Mouse (Mus musculus): ENCODE measurements around the gene Zbtb48. TPM values are rescaled to one million over a fixed set of nuclear protein-coding genes. Genes with fewer than 3 reads are reported as not detected.
A peak's percentile ranks its signal among the peaks of the same experiment; 100 is the strongest.

Gene Zbtb48
- polyA plus RNA-seq (2016; fragmentation: Nextera tagmentation; extraction: Ambion mirVana), result 20.8 and 23.4 TPM in 2 replicates

- Histone ChIP-seq H3K36me3 (peaks cover 25% of the 10 kb centered on the region), H3K27me3 (peaks cover 10% of the 10 kb centered on the region), H3K9me3 (no peaks in the 10 kb centered on the region), H3K9ac (replicated peaks) (peak within 1 kb of the TSS; percentile 70), H3K4me2 (replicated peaks) (peak within 1 kb of the TSS; percentile 97), H3K4me3 (peak within 1 kb of the TSS; percentile 65), H3K27ac (replicated peaks) (peak within 1 kb of the TSS; percentile 52; the same call in 1 of the 2 replicates), H3K4me1 (peaks cover 46% of the 10 kb centered on the region)
- under 1% methylated on average over 35 of the region's 35 CpGs for WGBS
- peak; percentile 98 for ATAC-seq (ENCODE audit: low FRiP score, low read depth)
Observed at GRCm38 (mm10) chr4:152027524-152027923, at the start of gene Zbtb48. Zbtb48 (minus strand) TSS chr4:152027671.

- H3K27ac ChIP-seq (replicated peaks), result no peak overlapping the region
- H3K36me3 ChIP-seq, result no peaks in the 10 kb centered on the region
- no peak overlapping the region for H3K4me2 ChIP-seq (replicated peaks)
- 89% methylated on average over 9 of the region's 9 CpGs for WGBS
- no peak overlapping the region for H3K9ac ChIP-seq (replicated peaks)
- no peaks in the 10 kb centered on the region for H3K27me3 ChIP-seq
- H3K9me3 ChIP-seq, result no peaks in the 10 kb centered on the region; the same call in 1 of the 2 replicates
- H3K4me3 ChIP-seq, result no peak overlapping the region
- H3K4me1 ChIP-seq, result peaks cover 6% of the 10 kb centered on the region
- ATAC-seq (ENCODE audit: low FRiP score, low read depth), result no peak
Observed at GRCm38 (mm10) chr4:152077191-152077590, 49.7 kb upstream of the Zbtb48 start.

DNA sequence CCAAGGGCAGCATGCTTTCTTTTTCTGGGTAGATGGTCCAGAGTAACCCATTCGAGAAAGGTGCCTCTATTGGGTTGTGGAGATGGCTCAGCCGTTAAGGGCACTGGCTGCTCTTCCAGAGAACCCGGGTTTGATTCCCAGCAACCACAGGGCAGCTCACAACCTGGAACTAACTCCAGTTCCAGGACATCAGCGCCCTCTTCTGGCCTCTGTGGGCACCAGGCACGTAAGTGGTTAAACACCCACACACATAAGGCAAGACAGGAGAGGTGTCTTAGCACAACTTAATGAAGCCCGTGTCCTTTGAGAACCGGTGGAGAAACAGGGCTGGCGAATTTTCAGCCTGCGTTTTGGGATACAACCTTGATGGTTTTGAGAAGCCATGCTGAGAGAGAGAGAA is 47.1 kb upstream of the Zbtb48 start:
- WGBS, result 82% methylated on average over 9 of the region's 9 CpGs
- ATAC-seq (ENCODE audit: low FRiP score, low read depth), result no peak

GRCm38 (mm10) chr4:152073715-152074114 is 46.2 kb upstream of the Zbtb48 start:
- 88% methylated on average over 6 of the region's 6 CpGs for WGBS
- Histone ChIP-seq H3K36me3 (no peaks in the 10 kb centered on the region), H3K27me3 (no peaks in the 10 kb centered on the region), H3K9ac (replicated peaks) (no peak overlapping the region), H3K27ac (replicated peaks) (no peak overlapping the region), H3K9me3 (no peaks in the 10 kb centered on the region), H3K4me2 (replicated peaks) (no peak overlapping the region), H3K4me1 (peaks cover 7% of the 10 kb centered on the region), H3K4me3 (no peak overlapping the region)
- no peak for ATAC-seq (ENCODE audit: low FRiP score, low read depth)

More for the DNA sequence above, 47.1 kb upstream of the Zbtb48 start:
- Histone ChIP-seq H3K9ac (replicated peaks) (no peak overlapping the region), H3K9me3 (no peaks in the 10 kb centered on the region), H3K4me1 (peaks cover 7% of the 10 kb centered on the region), H3K27me3 (no peaks in the 10 kb centered on the region), H3K36me3 (no peaks in the 10 kb centered on the region), H3K4me3 (no peak overlapping the region), H3K4me2 (replicated peaks) (no peak overlapping the region), H3K27ac (replicated peaks) (no peak overlapping the region)

- Histone ChIP-seq H3K4me2 (replicated peaks) (no peak overlapping the region), H3K36me3 (no peaks in the 10 kb centered on the region), H3K4me3 (no peak overlapping the region), H3K4me1 (peaks cover 7% of the 10 kb centered on the region), H3K9ac (replicated peaks) (no peak overlapping the region), H3K27ac (replicated peaks) (no peak overlapping the region), H3K9me3 (no peaks in the 10 kb centered on the region), H3K27me3 (no peaks in the 10 kb centered on the region)
- ATAC-seq (ENCODE audit: low FRiP score, low read depth), result no peak
- WGBS, result 63% methylated on average over 10 of the region's 10 CpGs
Observed at GRCm38 (mm10) chr4:152072655-152073054, 45.2 kb upstream of the Zbtb48 start.

- H3K4me3 ChIP-seq, result no peak within 1 kb of the TSS
- H3K27ac ChIP-seq (replicated peaks), result no peak within 1 kb of the TSS
- ATAC-seq (ENCODE audit: low FRiP score, low read depth), result no peak
- H3K9me3 ChIP-seq, result no peaks in the 10 kb centered on the region
- H3K4me2 ChIP-seq (replicated peaks), result no peak within 1 kb of the TSS
- H3K4me1 ChIP-seq, result peaks cover 7% of the 10 kb centered on the region
- no peak within 1 kb of the TSS for H3K9ac ChIP-seq (replicated peaks)
- no peaks in the 10 kb centered on the region for H3K27me3 ChIP-seq
- WGBS, result 67% methylated on average over 10 of the region's 10 CpGs
- H3K36me3 ChIP-seq, result no peaks in the 10 kb centered on the region
Observed at GRCm38 (mm10) chr4:152072121-152072601, 44.7 kb upstream of the Zbtb48 start, which contains the start of gene Plekhg5. Plekhg5 (plus strand) TSS chr4:152072498.

DNA sequence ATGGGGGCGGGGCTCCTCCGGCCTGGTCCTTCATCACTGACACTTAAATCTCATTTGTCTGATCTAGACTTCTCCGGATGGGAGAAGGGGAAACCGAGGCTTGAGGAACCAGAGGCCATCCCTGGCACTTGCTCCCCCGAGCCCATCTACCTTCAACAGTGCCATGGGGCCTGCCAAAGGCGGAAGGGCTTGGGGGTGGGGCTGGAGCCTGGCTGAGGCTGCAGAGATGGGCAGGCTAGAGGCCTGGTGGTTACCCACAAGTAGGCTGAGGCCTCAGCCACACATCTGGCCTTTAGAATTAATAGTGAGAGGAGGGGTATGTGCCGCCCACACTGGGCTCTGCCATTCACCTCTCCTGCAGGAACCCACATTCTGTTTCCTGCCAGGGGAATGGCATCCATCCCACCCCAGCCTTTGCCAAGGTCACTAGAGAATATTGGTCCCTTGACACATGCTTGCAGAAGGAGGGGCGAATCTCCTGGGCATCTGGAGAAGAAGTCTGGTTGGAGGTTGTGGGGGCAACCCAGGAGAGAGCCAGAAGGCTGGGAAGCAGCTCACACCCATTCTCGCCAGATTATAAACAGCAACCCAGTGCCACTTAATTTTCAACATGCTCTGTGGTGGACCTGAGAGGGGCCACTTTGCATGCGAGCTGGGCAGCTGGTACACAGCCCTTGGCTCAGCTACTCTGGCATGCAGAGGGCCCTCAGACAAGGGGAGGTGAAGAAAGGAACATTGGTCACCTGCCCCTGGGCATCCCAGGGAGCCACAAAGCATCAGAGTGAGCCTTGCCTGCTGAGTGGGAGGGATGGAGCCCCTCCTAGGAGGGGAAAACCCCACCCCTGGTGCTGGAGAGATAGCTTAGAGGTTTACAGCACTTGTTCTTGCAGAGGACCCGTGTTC is 43.3 kb upstream of the Zbtb48 start:
- WGBS, result 81% methylated on average over 11 of the region's 11 CpGs
- Histone ChIP-seq H3K9ac (replicated peaks) (no peak overlapping the region), H3K27ac (replicated peaks) (no peak overlapping the region), H3K4me2 (replicated peaks) (no peak overlapping the region), H3K9me3 (no peaks in the 10 kb centered on the region), H3K36me3 (no peaks in the 10 kb centered on the region), H3K27me3 (no peaks in the 10 kb centered on the region), H3K4me3 (no peak overlapping the region), H3K4me1 (peaks cover 7% of the 10 kb centered on the region)
- no peak for ATAC-seq (ENCODE audit: low FRiP score, low read depth)

DNA sequence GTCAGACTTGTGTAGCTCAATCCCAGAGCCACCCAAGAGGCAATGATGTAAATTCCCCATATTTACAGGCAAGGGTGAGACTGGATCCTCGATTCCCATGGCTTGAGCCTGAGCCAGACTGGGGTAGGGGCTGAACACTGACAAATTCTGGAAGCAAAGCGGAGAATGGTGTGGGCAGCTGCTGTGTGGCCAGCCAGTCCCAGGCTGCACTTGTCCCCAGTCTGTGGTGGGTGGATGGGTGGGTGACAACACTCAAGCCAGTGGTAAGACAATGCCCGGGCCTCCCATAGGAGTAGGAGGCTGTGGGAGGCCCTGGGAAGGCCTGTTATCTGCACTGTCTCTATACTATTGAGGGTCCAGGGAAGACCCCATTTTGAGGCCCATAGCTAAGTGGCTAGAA is 41.8 kb upstream of the Zbtb48 start:
- no peak overlapping the region for H3K4me2 ChIP-seq (replicated peaks)
- no peak overlapping the region for H3K4me3 ChIP-seq
- 87% methylated on average over 3 of the region's 3 CpGs for WGBS
- no peak overlapping the region for H3K27ac ChIP-seq (replicated peaks)
- ATAC-seq (ENCODE audit: low FRiP score, low read depth), result no peak
- H3K9ac ChIP-seq (replicated peaks), result no peak overlapping the region
- H3K4me1 ChIP-seq, result peaks cover 7% of the 10 kb centered on the region
- H3K36me3 ChIP-seq, result no peaks in the 10 kb centered on the region
- no peaks in the 10 kb centered on the region for H3K27me3 ChIP-seq
- H3K9me3 ChIP-seq, result no peaks in the 10 kb centered on the region

DNA sequence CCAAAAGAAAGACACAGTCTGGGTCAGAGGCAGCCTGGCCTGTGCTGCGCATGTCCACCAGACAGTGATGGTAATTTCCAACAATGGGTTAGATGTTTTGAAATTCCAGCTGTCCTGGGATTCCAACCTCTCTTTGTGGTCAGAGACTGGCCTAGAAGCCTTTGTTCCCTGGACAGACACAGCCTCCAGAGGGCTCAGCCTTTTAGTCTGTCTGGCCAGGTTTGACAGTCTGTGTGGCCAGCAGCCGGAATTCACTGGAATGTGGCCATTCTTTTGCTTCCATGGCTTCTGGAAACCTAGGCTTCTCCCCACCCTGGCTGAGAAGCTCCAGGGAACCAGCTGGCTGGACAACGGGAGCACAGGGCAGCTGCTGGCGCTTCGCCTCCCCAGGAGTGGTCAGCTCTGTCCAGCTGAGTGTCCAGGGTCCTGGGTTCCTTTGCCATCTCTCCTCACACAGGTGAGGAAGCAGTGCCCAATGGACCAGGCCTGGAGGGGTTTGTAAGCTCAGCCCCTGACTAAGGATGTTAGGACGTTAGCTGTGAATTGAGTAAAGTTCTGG is 40.8 kb upstream of the Zbtb48 start:
- H3K4me2 ChIP-seq (replicated peaks), result no peak overlapping the region
- ATAC-seq (ENCODE audit: low FRiP score, low read depth), result no peak
- H3K4me3 ChIP-seq, result no peak overlapping the region
- no peaks in the 10 kb centered on the region for H3K9me3 ChIP-seq
- H3K27ac ChIP-seq (replicated peaks), result no peak overlapping the region
- H3K4me1 ChIP-seq, result peaks cover 7% of the 10 kb centered on the region
- no peaks in the 10 kb centered on the region for H3K27me3 ChIP-seq
- 70% methylated on average over 6 of the region's 6 CpGs for WGBS
- H3K9ac ChIP-seq (replicated peaks), result no peak overlapping the region
- no peaks in the 10 kb centered on the region for H3K36me3 ChIP-seq

DNA sequence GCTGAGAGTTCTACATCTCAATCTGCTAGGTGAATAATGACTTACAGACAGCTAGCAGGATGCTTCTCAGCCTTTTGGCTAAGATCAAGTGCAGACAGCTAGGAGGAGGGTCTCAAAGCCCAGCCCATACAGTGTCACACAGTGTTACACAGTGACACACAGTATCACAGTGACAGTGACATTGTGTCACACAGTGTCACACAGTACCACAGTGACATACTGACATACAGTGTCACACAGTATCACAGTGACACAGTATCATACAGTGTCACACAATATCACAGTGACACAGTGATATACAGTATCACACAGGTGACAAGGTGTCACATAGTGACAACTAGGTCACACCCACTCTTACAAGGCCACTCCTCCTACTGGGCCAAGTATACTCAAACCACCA is 39.8 kb upstream of the Zbtb48 start:
- no peaks in the 10 kb centered on the region for H3K9me3 ChIP-seq
- no peak overlapping the region for H3K4me2 ChIP-seq (replicated peaks)
- H3K27me3 ChIP-seq, result no peaks in the 10 kb centered on the region
- peaks cover 1% of the 10 kb centered on the region for H3K4me1 ChIP-seq
- no peak overlapping the region for H3K9ac ChIP-seq (replicated peaks)
- no peak overlapping the region for H3K4me3 ChIP-seq
- no peak overlapping the region for H3K27ac ChIP-seq (replicated peaks)
- H3K36me3 ChIP-seq, result peaks cover 2% of the 10 kb centered on the region; the same call in 1 of the 2 replicates
- ATAC-seq (ENCODE audit: low FRiP score, low read depth), result no peak

DNA sequence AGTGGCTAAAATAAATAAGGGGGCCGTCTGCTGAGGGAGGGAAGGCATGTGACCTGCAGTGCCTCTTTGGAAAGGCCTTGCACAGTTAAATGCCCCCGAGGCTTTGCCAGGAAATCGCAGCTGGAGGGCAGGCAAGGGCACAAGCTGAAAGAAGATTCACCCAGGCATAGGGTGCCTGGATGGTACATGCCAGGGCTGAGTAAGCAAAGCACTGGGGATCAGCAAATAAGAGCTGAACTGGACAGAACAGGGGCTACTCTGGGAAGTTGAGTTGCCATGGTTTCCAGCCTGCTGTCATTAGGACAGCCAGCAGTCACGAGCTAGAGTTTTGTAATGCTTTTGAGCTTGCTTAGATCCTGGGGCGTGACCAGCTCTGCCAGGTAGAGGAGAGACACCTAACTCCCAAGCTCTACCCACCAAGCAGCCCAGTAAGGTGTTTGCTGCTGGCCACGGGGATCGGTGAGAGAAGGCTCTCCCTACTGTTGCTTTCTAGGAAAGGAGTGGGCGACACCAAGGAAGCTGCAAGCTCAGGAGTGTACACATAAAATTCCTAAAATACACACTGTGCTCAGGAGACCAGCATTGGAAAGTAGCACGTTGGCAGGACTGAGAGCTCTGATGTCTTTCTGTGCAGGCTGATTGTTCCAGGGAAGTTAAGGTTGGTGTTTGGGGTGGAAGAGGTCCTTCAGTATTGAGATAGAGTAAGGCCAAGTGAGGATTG is 35.1 kb upstream of the Zbtb48 start:
- Histone ChIP-seq H3K4me1 (no peaks in the 10 kb centered on the region), H3K4me2 (replicated peaks) (no peak overlapping the region), H3K9ac (replicated peaks) (no peak overlapping the region), H3K9me3 (no peaks in the 10 kb centered on the region), H3K36me3 (peaks cover 33% of the 10 kb centered on the region), H3K27ac (replicated peaks) (no peak overlapping the region), H3K27me3 (no peaks in the 10 kb centered on the region), H3K4me3 (no peak overlapping the region)
- ATAC-seq (ENCODE audit: low FRiP score, low read depth), result no peak
- WGBS, result 78% methylated on average over 9 of the region's 9 CpGs

GRCm38 (mm10) chr4:152044609-152045008 is 17.1 kb upstream of the Zbtb48 start:
- no peaks in the 10 kb centered on the region for H3K9me3 ChIP-seq
- H3K36me3 ChIP-seq, result peaks cover 82% of the 10 kb centered on the region
- no peak for ATAC-seq (ENCODE audit: low FRiP score, low read depth)
- peaks cover 11% of the 10 kb centered on the region for H3K4me1 ChIP-seq
- WGBS, result 85% methylated on average over 6 of the region's 6 CpGs
- no peak overlapping the region for H3K27ac ChIP-seq (replicated peaks)
- H3K9ac ChIP-seq (replicated peaks), result 0 out of 2 replicates have a peak overlapping the region, but pooled peaks have one; percentile 11
- H3K27me3 ChIP-seq, result no peaks in the 10 kb centered on the region
- no peak overlapping the region for H3K4me3 ChIP-seq
- no peak overlapping the region for H3K4me2 ChIP-seq (replicated peaks)
